Mouse (Mus musculus) kidney, adult 2 months (tissue): ENCODE results near the gene Maats1. TPM values are rescaled to one million over a fixed set of nuclear protein-coding genes. Genes with fewer than 3 reads are reported as not detected.

Source experiments
- DNase-seq: peaks from one replicate; pipeline ENCODE4 v3.0.0; 2021
- H3K27ac ChIP-seq: fragments of 200-500 bp; 2 replicates; pipeline ENCODE4 v1.5.1; 2012; ENCODE audit warnings: low read depth, low read length, control low read depth, inconsistent platforms; ENCODE audit not compliant: insufficient read depth
- H3K27me3 ChIP-seq: fragments of 200-500 bp; replicated peaks from 2 replicates; pipeline ENCODE4 v1.6.1; 2012; ENCODE audit warnings: mild to moderate bottlenecking, moderate library complexity, low read length, inconsistent platforms; ENCODE audit not compliant: control insufficient read depth, insufficient read depth
- H3K36me3 ChIP-seq: fragments of 200-500 bp; 2 replicates; pipeline ENCODE4 v1.6.1; 2012; ENCODE audit warnings: mild to moderate bottlenecking, moderate library complexity, low read length, inconsistent platforms; ENCODE audit not compliant: control insufficient read depth, insufficient read depth
- H3K4me1 ChIP-seq: fragments of 200-500 bp; 2 replicates; pipeline ENCODE4 v1.6.1; 2011; ENCODE audit warnings: low read length; ENCODE audit not compliant: control insufficient read depth, insufficient read depth
- H3K4me3 ChIP-seq: fragments of 200-500 bp; 2 replicates; pipeline ENCODE4 v1.5.1; 2011; ENCODE audit warnings: mild to moderate bottlenecking, low read depth, low read length, control low read depth; ENCODE audit not compliant: insufficient read depth
- CTCF ChIP-seq: fragments of 200-500 bp; conservative IDR thresholded peaks from 2 replicates; pipeline ENCODE4 v1.5.1; 2011; ENCODE audit warnings: low read depth, mild to moderate bottlenecking, control low read depth, low read length, moderate library complexity, mixed read lengths; ENCODE audit not compliant: insufficient read depth, insufficient read length
- POLR2A ChIP-seq: fragments of 200-500 bp; IDR thresholded peaks from one replicate; pipeline ENCODE4 v1.6.1; 2011; ENCODE audit warnings: low read depth, low read length, control low read depth
- WGBS: fragments of 180-500 bp; shearing (Covaris S2); methylation state at CpG from one replicate; pipeline ENCODE4 v1.1.7; 2018; 5-methylcytosine and 5-hydroxymethylcytosine counted together
- polyA plus RNA-seq: library from polyadenylated mRNA; depleted of rRNA; stranded (reverse); fragments of >200 nt; gene quantifications from 2 replicates; pipeline ENCODE4 v1.2.3, GENCODE M21; 2012; rRNA removed

The Maats1 gene
- polyA plus RNA-seq, 1 experiment = 0.50 TPM

DNA sequence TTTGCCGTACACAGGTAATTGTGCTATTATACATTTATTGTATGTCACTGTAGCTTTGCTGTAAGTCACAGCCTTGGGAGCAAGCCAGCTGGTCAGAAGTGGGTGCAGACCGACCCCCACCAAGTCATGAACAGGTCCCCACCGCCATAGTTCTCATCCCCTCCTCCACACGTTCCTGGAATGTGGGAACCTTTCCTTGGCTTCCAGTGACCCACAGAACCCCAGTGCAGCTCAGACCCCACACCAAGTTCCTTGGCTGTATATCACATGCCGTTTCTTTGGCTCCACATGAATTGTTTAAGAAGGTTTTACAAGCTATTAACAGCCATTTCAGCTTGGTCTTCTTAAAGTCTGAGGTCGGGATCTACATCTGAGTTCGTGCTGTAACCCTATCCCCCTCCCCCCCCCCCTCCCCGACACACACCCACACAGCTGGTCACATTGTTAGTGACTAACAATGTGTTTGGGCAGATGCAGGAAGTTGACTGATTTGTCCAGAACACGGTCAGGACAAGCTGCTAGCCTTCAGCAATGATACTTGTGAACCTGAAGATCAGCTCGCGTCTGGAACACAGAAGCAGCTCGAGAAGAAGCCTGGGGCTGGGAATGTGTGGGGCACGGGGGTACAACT, 93.5 kb downstream of the Maats1 start:
- Histone ChIP-seq H3K27me3 (no peaks in the 10 kb centered on the region), H3K4me1 (no peaks in the 10 kb centered on the region), H3K27ac (no peak overlapping the region), H3K4me3 (no peak overlapping the region), H3K36me3 (no peaks in the 10 kb centered on the region; the same call in 1 of the 2 replicates)
- no peak for TF ChIP-seq POLR2A
- no peak for TF ChIP-seq CTCF
- WGBS = 19% methylated on average over 13 of the region's 13 CpGs
- DNase-seq = no peak

Other genes starting within 250 kb of the Maats1 start
- 9.0 and 9.1 TPM in 2 replicates for gene Nr1i2, start 47.3 kb downstream of the Maats1 start, polyA plus RNA-seq
- gene Cox17, start 4.8 kb upstream of the Maats1 start, polyA plus RNA-seq = 126 and 170 TPM in 2 replicates
- not detected in 2 replicates for gene Gm21987, start 4.9 kb upstream of the Maats1 start, polyA plus RNA-seq
- gene Popdc2, start 20.1 kb upstream of the Maats1 start, polyA plus RNA-seq = 1.5 TPM in 2 replicates
- 26.8 and 27.4 TPM in 2 replicates for gene Pla1a, start 91.0 kb upstream of the Maats1 start, polyA plus RNA-seq
- gene Adprh, start 110.6 kb upstream of the Maats1 start, polyA plus RNA-seq = 20.4 and 20.9 TPM in 2 replicates
- 0.14 and 0.23 TPM in 2 replicates for gene Cd80, start 113.4 kb upstream of the Maats1 start, polyA plus RNA-seq
- 15.4 and 16.5 TPM in 2 replicates for gene Timmdc1, start 180.5 kb upstream of the Maats1 start, polyA plus RNA-seq
- gene Poglut1, start 208.1 kb upstream of the Maats1 start, polyA plus RNA-seq = 23.5 and 26.2 TPM in 2 replicates
- gene Tmem39a, start 216.6 kb upstream of the Maats1 start, polyA plus RNA-seq = 42.9 and 48.7 TPM in 2 replicates